Mouse (Mus musculus): ENCODE results near the gene Rplp2.
A peak's percentile ranks its signal among the peaks of the same experiment; 100 is the strongest.

The Rplp2 gene

DNA sequence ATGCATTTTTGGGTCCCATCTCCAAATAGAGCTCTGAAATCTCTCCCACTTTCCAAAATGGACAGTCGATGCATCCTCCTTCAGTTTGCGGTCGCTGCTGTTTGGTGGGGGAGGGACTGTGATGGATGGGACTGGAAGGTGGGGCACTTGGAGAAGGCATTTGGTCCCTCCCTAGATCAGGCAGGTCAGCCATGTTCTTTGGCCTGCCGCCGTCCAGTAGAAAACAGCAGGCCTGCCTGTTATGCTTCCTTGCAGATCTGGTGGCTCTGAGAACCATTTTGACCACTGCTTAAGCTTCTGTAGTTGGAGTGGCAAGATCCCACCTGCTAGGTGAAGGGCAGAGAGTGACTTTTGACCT lies 21.0 kb downstream of the Rplp2 start:
- no peak for DNase-seq

DNA sequence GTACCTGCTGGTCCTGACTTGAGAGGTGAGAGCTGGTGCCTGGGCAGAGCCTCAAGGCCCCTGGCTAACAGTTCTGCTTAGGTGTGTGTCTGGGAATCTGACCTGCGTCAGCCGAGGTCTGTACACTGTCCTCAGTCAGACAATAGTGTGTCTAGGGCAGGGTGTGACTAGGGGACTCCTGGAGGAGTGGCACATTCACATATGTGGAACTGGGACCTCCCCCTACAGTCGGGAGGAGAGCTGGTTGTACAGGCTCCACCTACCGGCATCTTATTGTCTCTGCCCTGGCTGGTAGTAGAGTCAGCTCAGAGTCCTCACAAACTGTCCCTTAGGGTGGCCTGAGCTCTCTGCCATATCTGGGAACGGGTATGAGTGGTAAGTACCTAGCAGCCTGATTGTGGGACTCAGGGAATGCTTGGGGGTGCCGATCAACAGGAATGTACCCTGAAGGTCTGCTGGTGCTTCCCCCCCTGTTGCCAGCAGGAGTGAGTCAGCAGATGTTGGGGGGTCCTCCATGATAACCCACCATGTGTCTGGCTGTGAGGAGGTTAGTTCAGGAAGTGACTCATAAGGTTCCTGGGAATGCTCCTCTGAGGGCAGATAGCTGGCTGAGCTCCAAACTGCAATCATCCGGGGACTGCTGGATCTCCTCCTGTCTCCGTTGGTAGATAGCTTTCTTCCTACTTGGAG lies 21.5 kb downstream of the Rplp2 start:
- DNase-seq, result peak; percentile 45 to 65

DNA sequence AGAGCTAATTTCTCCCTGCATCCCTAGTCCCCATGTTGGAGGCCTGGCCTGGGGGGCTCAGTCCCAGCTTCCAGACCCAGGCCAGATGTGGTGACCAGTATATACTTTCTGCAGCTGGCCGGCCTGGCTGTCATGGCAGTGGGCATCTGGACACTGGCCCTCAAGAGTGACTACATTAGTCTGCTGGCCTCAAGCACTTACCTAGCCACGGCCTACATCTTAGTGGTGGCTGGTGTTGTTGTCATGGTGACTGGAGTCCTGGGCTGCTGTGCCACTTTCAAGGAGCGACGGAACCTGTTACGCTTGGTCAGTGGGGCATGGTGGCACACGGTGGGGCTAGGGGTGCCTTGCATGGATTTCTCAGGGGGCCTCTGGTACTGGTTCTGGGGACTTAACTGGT lies 22.2 kb downstream of the Rplp2 start:
- no peak for DNase-seq

GRCm38 (mm10) chr7:141469901-141470636 lies 22.9 kb downstream of the Rplp2 start:
- no peak for DNase-seq

GRCm38 (mm10) chr7:141470637-141470944 lies 23.4 kb downstream of the Rplp2 start:
- no peak for DNase-seq

- no peak for DNase-seq
Measured at GRCm38 (mm10) chr7:141471236-141471635, 24.1 kb downstream of the Rplp2 start.

GRCm38 (mm10) chr7:141472226-141472625 lies 25.1 kb downstream of the Rplp2 start:
- no peak for DNase-seq

- no peak for DNase-seq
Measured at GRCm38 (mm10) chr7:141472763-141473162, 25.6 kb downstream of the Rplp2 start.

- no peak for DNase-seq
Measured at GRCm38 (mm10) chr7:141474160-141474559, 27.0 kb downstream of the Rplp2 start.

GRCm38 (mm10) chr7:141475011-141475804 lies 28.0 kb downstream of the Rplp2 start, which contains the start of the genes Polr2l and Tspan4:
Polr2l (minus strand) TSS chr7:141475132.
Tspan4 (plus strand) TSS chr7:141475240.
- peak; percentile 85 to 86 for DNase-seq

DNA sequence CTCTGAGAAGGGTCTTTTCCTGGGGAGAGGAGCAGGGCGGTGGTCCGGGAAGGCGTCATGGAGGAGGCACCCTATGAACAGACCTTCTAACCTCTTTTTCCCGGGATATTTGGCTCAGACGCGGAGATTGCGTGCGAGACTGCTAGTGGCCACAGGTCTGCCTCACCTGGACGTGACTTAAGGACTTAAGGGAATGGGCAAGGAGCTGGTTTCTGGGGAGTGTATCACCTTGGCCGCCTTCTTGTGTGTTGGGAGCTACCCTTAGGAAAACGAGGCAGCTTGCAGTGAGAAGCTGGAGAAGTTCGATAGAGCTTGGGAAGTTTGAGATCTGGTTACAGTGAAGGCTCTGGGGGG lies 28.6 kb downstream of the Rplp2 start:
- no peak for DNase-seq

DNA sequence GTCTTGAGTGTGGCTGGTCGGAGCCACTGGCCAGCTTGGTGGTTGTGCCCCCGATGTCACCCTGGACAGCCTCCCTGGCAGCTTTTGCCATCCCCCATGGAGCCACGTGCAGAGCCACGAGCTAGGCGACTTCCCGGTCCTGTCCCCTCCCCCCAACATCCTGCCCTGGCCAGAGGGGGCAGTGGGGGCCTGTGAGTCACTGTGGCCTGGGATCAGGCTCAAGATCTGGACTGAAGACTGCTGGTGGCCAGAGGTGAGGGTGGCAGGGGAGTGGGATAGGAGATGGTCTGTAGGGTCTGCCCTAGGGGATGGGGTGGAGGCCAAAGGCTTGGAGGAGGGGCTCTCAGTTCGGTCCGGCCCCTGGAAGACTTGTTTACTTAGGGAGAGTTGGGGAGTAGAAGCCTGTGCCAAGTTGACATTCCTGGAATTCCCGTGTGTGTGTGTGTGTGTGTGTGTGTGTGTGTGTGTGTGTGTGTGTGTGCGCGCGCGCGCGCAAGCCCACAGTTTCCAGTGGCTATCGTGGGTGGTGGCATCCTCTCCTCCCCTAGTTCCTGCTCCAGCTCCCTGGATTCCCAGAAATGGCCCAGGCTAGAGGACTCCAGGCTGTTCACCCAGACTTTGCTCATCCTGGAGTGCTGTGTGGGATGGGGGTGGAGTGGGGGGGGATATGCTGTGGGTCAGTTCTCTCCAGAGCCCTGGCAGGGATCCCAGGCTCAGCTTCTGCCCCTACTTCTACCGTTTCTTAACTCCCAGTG lies 29.2 kb downstream of the Rplp2 start:
- peak in 1 of 2 experiments; percentile 33 for DNase-seq

GRCm38 (mm10) chr7:141476981-141477370 lies 29.8 kb downstream of the Rplp2 start:
- DNase-seq, result no peak

GRCm38 (mm10) chr7:141477578-141478269 lies 30.6 kb downstream of the Rplp2 start:
- DNase-seq, result no peak

DNA sequence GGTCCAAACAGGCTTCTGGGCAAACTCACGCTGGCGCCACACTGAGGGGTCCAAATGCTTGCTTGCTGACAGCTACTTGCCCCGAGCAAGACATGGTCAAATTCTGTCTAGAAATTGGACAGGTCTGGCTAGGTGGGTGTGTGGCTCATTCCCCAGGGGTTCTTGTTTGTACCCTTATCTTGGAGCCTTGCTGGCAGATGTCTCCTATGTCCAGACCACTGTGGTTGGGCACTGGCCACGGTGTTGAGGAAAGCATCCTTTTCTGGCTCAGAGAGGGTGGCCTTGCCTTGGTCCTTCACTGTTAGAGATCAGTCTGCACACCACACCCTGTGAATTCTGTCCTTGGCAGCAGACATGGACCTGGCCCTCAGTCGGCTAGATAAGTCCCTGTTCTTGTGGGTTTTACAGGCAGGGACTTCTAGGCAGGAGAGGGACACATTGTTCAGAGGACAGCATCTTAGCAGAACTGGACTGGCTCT lies 31.1 kb downstream of the Rplp2 start:
- DNase-seq, result no peak

GRCm38 (mm10) chr7:141480842-141481497 lies 33.8 kb downstream of the Rplp2 start:
- peak; percentile 58 to 68 for DNase-seq

- peak in 1 of 2 experiments; percentile 42 for DNase-seq
Measured at GRCm38 (mm10) chr7:141481498-141482401, 34.6 kb downstream of the Rplp2 start.

- no peak for DNase-seq
Measured at GRCm38 (mm10) chr7:141482531-141483024, 35.4 kb downstream of the Rplp2 start.

GRCm38 (mm10) chr7:141483114-141483653 lies 36.0 kb downstream of the Rplp2 start:
- no peak for DNase-seq
